Mouse (Mus musculus): ENCODE results near the gene Mvk.

Mvk gene

DNA sequence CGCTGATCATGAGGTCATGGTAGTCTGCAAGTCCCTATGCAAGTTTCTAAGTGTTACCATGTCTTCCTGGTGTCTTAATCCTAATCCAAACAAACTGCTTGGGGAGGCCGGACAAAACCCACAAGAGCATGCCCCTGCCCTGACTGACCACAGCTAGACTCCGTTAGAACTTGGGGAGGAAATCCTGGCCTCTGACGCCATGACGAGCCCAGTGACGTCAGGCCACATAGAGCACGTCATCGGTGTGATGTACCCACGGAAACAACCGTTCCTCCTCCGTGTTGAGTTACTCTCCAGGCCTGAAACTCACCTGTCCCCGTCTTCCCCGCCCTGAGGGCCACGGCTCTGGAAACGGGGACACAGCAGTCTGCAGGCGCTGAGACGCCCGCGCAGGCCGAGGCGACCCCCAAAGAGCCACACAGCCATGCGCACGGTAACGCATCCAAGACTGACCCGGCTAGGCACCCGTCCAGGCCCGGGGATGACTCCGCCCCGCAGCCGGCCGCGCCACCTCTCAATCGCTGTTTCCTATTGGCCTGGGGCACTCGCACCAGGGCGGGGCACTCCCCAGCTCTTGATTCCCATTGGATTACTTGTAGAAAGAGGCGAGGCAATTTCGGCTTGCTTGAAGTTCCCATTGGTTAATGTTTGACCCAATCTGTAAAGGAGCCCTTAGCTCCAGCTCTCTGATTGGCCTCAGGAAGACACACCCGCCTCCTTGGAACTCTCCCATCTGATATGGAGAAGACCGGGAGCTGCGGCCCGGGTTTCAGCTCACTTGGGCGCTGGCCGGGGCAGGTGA lies at the start of gene Mvk, which contains the start of gene Mmab:
TSS of gene Mvk (plus strand) at position 704 of the 802 bp plus-strand sequence.
TSS of gene Mmab (minus strand) at position 495 of the 802 bp plus-strand sequence.
- DNase-seq (ENCODE audit: low spot score in 2 of 2) = peak; percentile 98

DNA sequence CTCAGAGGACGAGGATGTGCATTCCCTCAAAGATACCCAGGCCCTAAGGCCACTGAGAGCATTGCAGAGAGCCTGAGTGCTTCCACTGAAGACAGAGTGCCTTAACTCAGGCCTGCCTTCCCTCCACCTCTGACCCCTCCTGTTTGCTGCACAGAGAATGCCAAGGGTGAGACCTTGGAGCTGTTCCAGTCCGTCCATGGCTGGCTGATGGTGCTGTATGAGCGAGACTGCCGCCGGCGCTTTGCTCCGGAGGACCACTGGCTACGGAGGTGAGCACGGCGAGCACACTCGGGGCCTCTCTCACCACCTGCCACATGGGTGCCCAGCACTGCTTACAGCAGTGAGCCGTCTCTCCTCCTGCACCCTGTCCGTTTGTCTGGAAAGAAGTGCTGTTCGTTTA lies 37.5 kb upstream of the Mvk start:
- no peak for DNase-seq (ENCODE audit: low spot score in 2 of 2)

DNA sequence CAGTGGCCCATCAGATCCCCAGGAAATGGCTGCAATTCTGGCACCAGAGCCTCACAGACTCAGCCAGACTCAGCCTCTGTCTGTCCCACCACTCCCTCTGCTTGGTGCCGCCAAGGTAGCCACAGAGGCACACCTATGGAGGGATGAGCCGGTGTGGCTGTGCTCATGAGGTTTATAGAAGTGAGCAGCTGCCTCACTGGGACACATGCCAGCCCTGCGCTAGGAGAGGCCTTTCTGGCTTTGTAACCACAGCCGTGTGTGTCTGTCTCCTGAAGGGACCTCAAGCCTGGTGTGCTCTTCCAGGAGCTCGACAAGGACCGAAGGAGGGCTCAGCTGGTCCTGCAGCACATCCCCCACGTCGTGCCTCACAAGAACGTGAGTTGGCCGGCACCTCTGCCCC lies 36.8 kb upstream of the Mvk start:
- no peak for DNase-seq (ENCODE audit: low spot score in 2 of 2)

DNA sequence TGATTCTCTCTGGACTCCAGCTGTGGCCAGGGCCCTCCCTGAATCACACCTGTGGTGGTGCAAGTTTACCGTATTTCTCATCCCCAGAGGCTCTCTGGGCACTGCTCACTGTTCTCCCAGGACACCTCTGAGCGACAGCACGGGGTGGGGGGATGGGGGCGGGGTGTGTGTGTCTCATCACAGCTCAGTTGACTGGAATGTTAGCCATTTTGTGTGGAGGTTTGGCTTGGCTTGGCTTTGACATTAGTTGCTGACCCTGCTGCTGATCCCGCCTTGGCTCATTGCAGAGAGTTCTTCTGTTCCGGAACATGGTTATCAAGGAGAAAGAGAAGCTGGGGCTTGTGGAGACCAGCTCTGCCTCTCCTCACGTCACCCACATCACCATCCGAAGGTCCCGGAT lies 36.3 kb upstream of the Mvk start:
- DNase-seq (ENCODE audit: low spot score in 2 of 2) = no peak

DNA sequence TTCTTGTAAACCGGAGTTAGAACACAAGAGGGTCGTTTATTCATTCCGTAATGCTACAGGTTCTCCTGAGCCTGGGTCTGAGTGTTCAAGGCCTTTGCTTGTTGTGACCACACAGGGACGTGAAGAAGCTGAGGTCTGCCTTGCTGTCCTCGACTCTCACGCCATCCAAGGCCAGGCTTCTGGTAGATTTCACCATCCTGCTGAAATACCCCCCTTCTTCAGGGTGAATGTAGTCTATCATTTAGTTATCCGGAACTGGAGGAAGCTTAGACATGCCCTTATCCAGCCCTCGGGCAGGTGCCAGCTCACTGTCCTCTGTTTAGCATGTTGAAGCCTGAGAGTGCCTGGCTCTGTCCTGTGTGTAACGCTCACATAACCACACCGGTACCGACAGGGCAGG lies 35.2 kb upstream of the Mvk start:
- DNase-seq (ENCODE audit: low spot score in 2 of 2) = no peak

DNA sequence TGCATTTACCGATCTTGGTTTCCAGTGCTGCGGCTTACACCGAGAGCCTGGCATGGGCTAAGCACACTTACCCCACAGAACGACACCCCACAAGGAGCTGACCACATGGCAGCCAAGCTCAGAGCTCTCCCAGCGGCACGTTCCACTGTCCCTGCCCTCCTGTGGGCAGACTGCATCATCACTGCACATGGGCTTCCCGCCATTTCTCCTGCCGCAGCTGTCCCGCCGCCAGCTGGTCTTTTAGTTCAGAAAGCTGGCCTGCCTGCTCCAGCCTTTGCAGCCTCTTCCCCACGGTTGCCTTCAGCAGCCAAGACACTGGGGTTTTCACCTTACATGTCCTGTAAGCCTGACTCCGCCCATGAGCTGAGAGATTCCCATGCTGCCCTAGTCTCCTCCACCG lies 33.6 kb upstream of the Mvk start:
- no peak for DNase-seq (ENCODE audit: low spot score in 2 of 2)

DNA sequence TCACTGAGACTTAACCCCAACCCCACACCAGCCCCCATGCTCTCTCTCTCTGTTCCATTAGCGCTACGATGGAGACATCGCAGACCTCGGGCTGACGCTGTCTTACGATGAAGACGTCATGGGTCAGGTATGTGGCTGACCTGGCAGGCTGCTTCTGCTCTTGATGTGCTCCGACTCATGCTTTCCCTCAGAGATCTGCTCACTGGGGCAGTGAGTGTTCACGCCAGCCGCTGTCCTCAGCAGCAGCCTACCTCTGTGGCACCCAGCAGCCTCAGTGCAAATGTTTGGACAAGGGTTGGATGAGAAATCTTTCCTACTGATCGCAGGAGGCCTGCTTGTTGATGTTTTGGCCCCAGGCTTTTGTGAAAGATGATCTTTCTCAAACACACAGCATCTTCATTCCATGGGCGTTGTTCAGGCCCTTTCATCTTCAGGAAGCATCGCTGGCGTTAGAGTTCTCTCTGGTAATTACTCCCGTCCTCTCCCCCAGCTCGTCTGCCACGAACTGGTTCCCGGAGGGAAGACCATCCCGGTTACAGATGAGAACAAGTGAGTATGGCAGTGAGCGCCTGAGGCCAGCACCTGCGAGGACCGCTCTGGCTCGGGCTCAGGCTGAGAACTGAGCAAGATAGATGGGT lies 31.6 kb upstream of the Mvk start:
- no peak for DNase-seq (ENCODE audit: low spot score in 2 of 2)

DNA sequence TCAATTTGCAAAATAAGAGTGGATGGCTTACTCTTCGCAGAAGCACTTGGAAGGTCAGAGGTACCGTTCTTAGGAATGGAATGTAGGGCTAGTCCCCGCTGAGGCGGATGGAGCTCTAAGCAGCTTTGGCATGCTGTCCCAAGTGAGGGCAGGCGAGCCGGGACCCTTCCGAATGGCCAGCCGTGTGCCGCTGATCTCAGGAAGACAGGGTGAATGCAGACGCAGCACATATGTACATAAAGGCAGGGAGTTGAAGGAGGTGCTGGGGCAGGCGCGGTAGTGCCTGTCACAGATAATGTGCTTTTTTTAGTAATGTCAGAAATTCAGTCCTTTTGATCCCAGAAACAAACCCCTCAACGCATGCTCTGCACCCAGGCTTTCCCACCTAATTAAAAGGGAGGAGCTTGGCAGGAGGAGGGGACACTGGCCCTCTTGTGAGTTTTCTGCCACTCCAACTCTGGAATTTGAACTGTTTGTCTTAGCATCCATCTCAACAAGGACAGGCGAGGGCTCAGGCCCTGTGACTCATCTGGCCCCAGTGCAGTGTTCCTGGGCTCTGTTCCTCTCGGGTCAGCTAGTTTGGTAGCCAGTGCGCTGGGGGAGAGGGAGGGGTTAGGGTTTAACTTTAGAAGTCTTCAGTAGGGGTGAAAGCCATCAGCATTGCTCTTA lies 30.9 kb upstream of the Mvk start:
- no peak for DNase-seq (ENCODE audit: low spot score in 2 of 2)

DNA sequence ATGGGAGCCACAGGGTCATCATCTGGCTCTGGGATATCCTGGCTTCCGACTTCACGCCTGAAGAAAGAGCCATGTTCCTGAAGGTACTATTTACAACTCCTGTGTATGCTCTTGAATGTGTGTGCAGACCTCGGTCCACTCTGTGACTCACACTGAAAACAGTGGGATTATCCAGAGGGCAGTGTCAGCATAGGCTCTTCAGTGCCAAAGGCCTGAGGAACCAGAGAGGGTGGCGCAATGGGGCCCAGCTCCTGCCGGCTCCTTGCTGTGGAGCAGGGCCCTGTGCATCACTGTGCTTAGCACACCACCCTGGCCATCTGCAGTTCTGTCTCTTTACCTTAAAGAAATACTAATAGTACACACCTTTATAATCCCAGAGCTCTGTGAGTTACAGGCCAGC lies 28.5 kb upstream of the Mvk start:
- no peak for DNase-seq (ENCODE audit: low spot score in 2 of 2)

DNA sequence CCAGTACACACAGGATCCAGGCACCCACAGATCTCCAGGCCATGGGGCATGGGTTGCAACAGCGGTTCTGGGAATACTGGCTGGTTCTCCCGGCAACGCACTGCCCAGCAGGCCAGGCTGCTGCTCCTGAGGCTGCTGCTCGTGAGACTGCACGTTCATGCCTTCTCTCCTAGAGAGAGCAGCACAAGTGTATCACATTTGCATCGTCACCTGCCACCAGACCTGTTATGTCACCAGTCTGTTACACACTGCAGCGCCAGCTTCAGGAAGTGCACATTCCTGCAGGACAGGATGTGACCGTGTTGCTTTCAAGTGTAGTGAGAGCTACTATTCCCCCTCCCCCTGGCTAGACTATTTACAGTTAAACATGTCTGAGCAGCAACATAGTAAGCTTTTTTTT lies 27.2 kb upstream of the Mvk start:
- no peak for DNase-seq (ENCODE audit: low spot score in 2 of 2)

DNA sequence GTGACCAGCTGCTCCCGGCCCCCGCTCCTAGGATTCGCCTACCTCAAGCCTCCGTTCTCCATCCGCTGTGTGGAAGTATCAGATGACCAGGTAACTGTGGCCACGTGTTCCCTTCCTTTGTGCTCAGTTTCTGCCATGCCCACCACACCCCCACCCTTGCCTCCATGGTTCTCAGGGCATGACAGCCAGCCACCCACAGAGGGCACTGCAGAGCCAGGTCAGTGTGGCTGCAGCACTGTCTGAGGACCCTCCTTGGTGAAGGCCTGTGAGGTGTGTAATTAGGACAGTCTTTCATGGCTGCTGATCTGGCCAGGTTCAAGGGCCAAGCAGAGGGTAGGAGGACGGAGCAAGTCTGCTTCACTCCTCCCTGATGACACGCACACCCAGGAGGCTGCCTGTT lies 25.5 kb upstream of the Mvk start:
- no peak for DNase-seq (ENCODE audit: low spot score in 2 of 2)

DNA sequence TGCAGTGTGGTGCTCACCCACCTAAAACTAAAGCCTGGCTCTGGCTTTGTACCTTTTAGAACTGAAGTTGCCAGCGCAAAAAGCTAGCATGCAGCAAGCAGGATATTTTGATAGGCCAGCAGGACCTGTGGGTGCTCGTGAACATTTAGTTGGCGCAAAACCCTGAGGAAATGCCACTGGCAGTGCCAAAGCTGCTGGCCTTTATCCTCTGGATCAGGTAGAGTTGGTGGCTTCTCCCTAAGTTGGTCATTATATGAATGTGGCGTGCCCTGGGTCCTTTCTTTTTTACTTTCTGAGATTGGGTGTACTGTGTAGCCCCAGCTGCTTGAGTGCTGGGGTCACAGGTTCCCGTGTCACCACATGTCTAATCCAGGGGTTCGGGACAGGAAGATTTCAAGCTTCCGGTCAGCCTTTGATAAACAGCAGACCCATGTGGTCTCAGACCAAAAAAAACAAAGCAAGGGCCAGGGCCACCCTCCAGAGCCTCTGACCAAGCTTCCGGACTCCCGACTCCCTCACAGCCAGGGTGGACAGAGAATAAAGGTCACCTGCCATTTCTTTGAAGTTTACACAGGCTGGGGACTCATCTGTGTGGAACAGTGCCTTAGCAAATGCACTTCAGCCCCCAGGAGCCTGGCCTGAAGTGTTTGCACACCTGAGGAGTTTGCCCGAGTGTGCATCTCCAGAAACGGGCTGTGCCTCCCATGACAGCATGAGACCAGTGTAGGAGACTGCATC lies 22.3 kb upstream of the Mvk start:
- no peak for DNase-seq (ENCODE audit: low spot score in 2 of 2)

DNA sequence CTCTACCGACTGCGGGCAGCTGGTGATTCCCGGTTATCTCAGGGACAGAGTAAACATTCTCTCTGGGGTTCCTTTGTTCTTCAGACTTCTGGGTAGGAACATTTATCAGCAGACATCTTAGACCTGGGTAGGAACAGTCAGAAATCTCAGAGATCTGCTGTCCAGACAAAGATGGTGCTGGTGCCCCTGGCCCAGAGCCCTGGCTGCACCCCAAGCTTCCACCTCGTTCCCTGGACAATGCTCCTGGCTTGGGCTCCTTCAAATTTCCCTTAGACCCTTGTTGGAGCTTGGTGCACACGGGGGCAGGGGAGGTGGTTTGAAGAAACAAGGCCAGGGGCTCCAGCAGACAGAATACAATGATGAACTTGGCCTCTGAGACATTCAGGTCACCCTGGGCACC lies 21.5 kb upstream of the Mvk start:
- DNase-seq (ENCODE audit: low spot score in 2 of 2) = no peak

DNA sequence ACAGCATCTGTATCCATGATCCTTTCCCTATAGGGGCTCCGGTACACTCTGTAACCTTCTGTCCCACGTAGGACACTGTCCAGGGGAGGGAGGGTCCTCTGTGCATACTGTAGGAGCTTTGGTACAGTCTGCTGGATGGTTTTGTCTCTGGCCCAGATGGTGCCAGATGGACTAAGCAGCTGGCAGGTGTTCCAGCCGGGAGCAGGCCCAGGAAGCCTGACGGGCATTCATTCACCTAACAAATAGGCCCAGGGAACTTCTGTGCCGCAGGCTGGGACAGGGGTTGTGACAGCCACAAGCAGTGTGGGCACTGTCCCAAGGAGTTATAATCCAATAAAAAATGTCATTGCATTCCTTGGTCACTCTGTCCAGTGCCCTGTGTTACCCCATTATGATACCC lies 20.1 kb upstream of the Mvk start:
- no peak for DNase-seq (ENCODE audit: low spot score in 2 of 2)

DNA sequence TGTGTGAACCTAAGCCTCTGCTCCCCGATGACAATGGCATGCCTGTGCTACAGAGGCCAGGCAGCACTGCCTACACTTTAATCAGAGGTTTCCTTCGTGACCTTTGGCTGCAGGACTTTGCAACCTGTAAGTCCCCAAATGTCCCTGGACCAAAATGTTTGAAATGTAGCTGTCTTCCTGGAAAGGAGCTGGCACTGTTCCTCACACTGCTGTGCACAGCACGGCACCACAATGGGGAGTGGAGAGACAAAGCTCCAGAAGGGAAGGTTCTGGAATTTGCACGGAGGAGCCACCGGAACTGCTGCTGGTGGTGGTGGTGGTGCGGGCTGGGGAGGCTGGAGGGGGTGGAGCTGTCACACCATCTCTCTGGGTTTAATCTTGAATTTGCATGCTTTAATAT lies 17.3 kb upstream of the Mvk start:
- no peak for DNase-seq (ENCODE audit: low spot score in 2 of 2)

DNA sequence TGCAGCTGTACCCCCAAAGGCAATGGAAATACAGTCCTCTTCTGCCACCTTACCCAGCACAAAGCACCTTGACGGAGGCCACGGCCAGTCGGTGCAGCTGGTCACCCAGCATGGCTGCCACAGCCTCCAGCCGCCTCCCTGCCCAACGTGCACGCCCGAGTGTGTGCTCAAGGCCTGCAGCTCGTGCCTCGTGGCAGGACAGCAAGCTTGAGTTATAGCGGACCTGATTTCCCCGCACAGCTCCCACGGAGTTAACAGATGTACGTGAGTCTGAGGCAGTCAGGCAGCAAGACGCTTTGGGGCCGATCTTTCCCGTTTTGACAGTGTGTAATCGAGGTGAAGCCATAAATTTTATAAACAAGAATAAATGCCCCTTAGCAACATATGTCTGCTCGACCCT lies 15.4 kb upstream of the Mvk start:
- no peak for DNase-seq (ENCODE audit: low spot score in 2 of 2)

DNA sequence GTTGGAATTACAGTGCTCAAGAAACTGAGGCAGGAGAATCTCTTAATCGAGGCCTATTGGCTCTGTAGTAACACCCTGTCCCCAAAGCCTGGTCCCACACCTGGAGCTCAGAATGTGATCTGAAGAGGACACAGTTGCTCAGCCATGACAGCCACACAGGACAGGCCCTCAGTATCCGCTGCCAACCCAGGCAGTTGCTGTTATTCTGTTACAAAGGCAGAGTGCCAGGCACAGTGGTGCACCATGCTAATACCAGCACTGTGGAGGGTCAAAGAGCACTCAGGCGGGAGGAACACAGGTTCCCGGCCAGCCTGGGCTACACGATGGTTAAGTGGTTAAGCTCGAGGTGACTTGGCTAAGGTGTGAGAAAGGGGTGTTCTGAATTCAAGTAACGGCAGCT lies 14.3 kb upstream of the Mvk start:
- DNase-seq (ENCODE audit: low spot score in 2 of 2) = no peak

DNA sequence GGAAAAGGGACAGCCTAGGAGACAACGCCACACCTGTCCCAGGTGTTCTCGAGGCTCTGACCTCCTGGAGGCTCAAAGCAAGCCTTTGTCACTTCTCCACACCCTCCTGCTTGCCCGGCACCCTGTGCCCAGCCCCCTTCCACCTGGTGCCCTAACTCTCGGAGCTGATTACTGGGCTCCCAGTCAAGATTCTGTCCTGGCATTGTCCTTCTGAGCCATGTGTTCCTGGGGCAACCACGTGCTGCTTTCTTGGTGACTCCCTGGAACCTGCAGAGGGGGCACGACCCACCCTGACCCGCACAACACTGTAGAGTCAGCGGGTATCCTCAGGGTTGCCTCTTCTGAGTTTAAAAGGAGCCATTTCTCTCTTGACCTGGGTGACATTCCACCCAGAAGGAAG lies 9.7 kb upstream of the Mvk start:
- no peak for DNase-seq (ENCODE audit: low spot score in 2 of 2)

DNA sequence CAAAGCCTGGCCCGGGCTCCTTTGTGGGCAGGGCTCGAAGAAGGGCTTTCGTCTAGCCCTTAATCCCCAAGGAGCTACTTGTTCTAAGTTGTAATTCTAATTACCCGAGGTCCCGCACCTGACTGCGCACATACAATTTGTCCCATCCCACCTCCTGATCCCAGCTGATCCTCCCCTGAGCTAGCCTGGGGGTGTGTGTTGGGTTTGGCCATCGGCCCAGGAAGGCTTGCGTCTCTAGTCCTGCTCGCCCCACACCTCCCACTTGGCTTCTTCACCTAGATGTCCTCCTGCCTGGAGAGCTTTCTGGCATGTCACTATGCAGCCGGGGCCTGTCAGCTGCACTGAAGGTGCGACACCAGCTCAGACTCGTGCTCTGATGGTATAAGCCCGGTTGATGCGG lies 8.5 kb upstream of the Mvk start:
- no peak for DNase-seq (ENCODE audit: low spot score in 2 of 2)

DNA sequence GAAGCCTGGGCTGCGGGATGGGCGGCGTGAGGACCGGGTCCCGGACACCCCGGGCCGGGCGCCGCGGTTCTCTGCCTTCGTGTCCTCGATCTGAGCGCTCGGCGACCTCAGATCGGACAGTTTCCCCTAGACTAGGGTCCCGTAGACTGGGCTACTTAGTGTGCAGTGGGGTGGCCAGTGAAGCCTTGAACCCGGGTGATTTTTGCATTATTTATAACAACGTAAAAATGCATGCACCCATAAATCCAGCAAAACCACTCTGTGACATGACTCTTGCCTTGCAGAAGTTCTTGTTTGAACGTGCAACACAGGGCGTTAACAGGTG lies 261 bp downstream of the Mvk start:
- DNase-seq (ENCODE audit: low spot score in 2 of 2) = no peak

DNA sequence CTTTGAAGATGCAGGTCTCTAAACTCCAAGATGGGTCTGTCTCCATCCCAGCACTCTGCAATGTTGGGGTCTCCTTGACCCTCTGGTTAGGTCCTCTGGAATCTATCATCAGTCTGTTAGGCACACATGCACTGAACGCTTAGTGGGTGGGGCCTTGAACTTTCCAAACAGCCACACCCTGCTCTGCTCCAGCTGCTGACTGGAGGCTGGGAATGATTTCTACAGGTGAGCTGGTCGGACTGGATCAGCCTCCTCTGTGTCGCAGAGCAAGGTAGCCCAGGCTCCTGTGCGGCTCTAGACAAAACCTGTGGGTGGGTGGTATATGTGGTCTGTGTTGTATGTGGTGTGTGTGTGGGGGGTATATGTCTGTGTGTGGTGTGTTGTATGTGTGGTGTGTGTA lies 4.9 kb downstream of the Mvk start:
- DNase-seq (ENCODE audit: low spot score in 2 of 2) = no peak

DNA sequence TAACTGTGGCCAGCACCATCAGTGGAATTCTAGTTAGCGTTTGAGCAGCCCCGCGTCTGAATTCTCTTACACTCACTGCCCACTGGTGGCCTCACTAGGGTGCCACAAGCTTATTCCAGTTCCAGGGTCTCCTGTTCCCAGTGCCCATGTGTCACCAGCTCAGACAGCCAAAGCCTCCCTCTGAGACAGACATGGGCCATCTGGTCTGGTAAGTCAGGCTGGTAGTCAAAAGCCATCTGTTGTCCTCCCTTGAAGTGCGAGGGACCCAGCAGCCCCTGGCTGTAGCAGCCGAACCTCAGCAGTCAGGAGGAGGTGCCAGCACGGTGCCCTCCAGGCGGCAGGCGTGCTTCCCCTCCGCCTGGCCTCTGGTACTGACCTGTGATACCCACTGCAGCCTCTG lies 12.2 kb downstream of the Mvk start:
- DNase-seq (ENCODE audit: low spot score in 2 of 2) = no peak

Data from urinary bladder, postnatal 4 days (tissue).